Mouse (Mus musculus) olfactory bulb, adult 2 months (tissue): ENCODE data around the gene Nudt16l1.

Experiments used
- CTCF ChIP-seq: fragments of 200-500 bp; IDR thresholded peaks from 2 replicates; pipeline ENCODE4 v1.5.1; 2012; ENCODE audit warnings: low read depth, mild to moderate bottlenecking, low read length, moderate library complexity; ENCODE audit not compliant: insufficient read depth
- POLR2A ChIP-seq: fragments of 200-500 bp; IDR thresholded peaks from 2 replicates; pipeline ENCODE4 v1.6.1; 2012; ENCODE audit warnings: mild to moderate bottlenecking, low read depth, low read length, moderate library complexity; ENCODE audit not compliant: insufficient read depth

GRCm38 (mm10) chr16:4897146-4897730, 41.3 kb upstream of the Nudt16l1 start:
- TF ChIP-seq CTCF: no peak
- TF ChIP-seq POLR2A: no peak
